Mouse (Mus musculus) heart, embryonic 12.5 days (tissue): ENCODE results near the gene Myo9b. TPM values are rescaled to one million over a fixed set of nuclear protein-coding genes. Genes with fewer than 3 reads are reported as not detected.

Experiments used
- ATAC-seq: fragments of 200-750 bp; cut with Nextera tagmentation; 2 replicates; pipeline ENCODE4 v1.8.0; 2017; ENCODE audit warnings: moderate TSS enrichment, moderate library complexity; ENCODE audit not compliant: insufficient number of reproducible peaks, low FRiP score
- H3K27ac ChIP-seq: fragments of 300-500 bp; sonication (generic); 2 replicates; pipeline ENCODE4 v1.5.1; 2016; ENCODE audit warnings: mild to moderate bottlenecking, moderate library complexity; ENCODE audit not compliant: poor library complexity, severe bottlenecking
- H3K27me3 ChIP-seq: fragments of 300-500 bp; sonication (generic); replicated peaks from 2 replicates; pipeline ENCODE4 v1.6.1; 2016; ENCODE audit warnings: mild to moderate bottlenecking, moderate library complexity
- H3K36me3 ChIP-seq: fragments of 300-500 bp; sonication (generic); 2 replicates; pipeline ENCODE4 v1.6.1; 2016; ENCODE audit warnings: mild to moderate bottlenecking, moderate library complexity
- H3K4me1 ChIP-seq: fragments of 300-500 bp; sonication (generic); replicated peaks from 2 replicates; pipeline ENCODE4 v1.6.1; 2016; ENCODE audit warnings: mild to moderate bottlenecking
- H3K4me2 ChIP-seq: fragments of 300-500 bp; sonication (generic); 2 replicates; pipeline ENCODE4 v1.6.1; 2016; ENCODE audit warnings: mild to moderate bottlenecking, moderate library complexity
- H3K4me3 ChIP-seq: fragments of 300-500 bp; sonication (generic); 2 replicates; pipeline ENCODE4 v1.5.1; 2016; ENCODE audit warnings: mild to moderate bottlenecking
- H3K9ac ChIP-seq: fragments of 300-500 bp; sonication (generic); 2 replicates; pipeline ENCODE4 v1.6.1; 2016; ENCODE audit warnings: mild to moderate bottlenecking, moderate library complexity
- H3K9me3 ChIP-seq: fragments of 300-500 bp; sonication (generic); replicated peaks from 2 replicates; pipeline ENCODE4 v1.6.1; 2016; ENCODE audit warnings: mild to moderate bottlenecking, moderate library complexity
- WGBS: fragments of 180-500 bp; shearing (Covaris S2); methylation state at CpG from one replicate; pipeline ENCODE4 v1.1.7; 2016; 5-methylcytosine and 5-hydroxymethylcytosine counted together
- polyA plus RNA-seq: library from polyadenylated mRNA; unstranded; fragments of >200 nt; fragmentation: Nextera tagmentation; extraction: Ambion mirVana; gene quantifications from 2 replicates; pipeline ENCODE4 v1.2.1, GENCODE M21; 2016

The Myo9b gene
- polyA plus RNA-seq, 1 experiment from 2014 or later = 28.1 TPM

GRCm38 (mm10) chr8:71366771-71367528, 94.4 kb downstream of the Myo9b start, which contains the start of gene Use1:
Use1 (plus strand) TSS chr8:71366848.
- H3K4me1 ChIP-seq = peaks cover 30% of the 10 kb centered on the region
- H3K9me3 ChIP-seq = no peaks in the 10 kb centered on the region
- peak within 1 kb of the TSS; percentile 90 for H3K27ac ChIP-seq
- peak within 1 kb of the TSS; percentile 81 for H3K4me2 ChIP-seq
- WGBS = under 1% methylated on average over 56 of the region's 56 CpGs
- ATAC-seq = peak; percentile 86
- H3K4me3 ChIP-seq = peak within 1 kb of the TSS; percentile 72
- H3K36me3 ChIP-seq = peaks cover 13% of the 10 kb centered on the region
- H3K9ac ChIP-seq = peak within 1 kb of the TSS; percentile 78
- no peaks in the 10 kb centered on the region for H3K27me3 ChIP-seq

DNA sequence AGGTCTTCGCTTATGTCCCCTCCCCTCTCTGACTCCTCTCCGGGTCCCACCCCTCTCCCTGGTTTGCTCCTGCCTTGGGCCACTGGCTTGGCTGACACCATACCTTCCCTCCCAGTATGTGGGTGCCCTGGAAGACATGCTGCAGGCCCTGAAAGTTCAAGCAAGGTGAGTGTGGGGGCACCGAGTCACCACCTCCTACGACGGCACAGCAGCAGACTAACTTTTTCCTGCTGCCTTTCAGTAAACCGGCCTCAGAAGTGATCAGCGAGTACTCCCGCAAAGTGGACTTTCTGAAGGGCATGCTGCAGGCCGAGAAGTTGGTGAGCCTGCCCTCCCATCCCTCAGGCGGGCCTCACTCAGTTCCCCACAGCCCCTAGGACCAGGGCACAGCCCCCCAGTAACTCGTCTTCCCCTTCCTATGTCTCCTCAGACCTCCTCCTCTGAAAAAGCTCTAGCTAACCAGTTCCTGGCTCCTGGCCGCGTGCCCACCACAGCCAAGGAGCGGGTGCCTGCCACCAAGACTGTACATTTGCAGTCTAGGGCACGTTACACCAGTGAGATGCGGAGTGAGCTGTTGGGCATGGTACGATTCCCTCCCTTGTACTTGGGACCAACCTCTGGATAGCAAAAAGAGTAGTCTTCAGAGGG, 95.1 kb downstream of the Myo9b start:
- 44% methylated on average over 17 of the region's 17 CpGs for WGBS
- Histone ChIP-seq H3K4me2 (peak overlapping the region; percentile 81), H3K36me3 (peaks cover 15% of the 10 kb centered on the region), H3K4me3 (peak overlapping the region; percentile 72), H3K27me3 (no peaks in the 10 kb centered on the region), H3K9ac (peak overlapping the region; percentile 78), H3K27ac (peak overlapping the region; percentile 90), H3K9me3 (no peaks in the 10 kb centered on the region), H3K4me1 (peaks cover 30% of the 10 kb centered on the region)
- no peak for ATAC-seq

- Histone ChIP-seq H3K36me3 (peaks cover 22% of the 10 kb centered on the region), H3K4me1 (peaks cover 30% of the 10 kb centered on the region), H3K4me2 (peak overlapping the region; percentile 81), H3K27ac (no peak overlapping the region), H3K4me3 (peak overlapping the region; percentile 72; the same call in 1 of the 2 replicates), H3K9ac (0 out of 2 replicates have a peak overlapping the region, but pooled peaks have one; percentile 78), H3K27me3 (no peaks in the 10 kb centered on the region), H3K9me3 (no peaks in the 10 kb centered on the region)
- no peak for ATAC-seq
These were observed 95.9 kb downstream of the Myo9b start for GRCm38 (mm10) chr8:71368366-71368765.

GRCm38 (mm10) chr8:71369040-71369718, 96.7 kb downstream of the Myo9b start:
- WGBS = 93% methylated on average over 10 of the region's 10 CpGs

GRCm38 (mm10) chr8:71370711-71371235, 98.3 kb downstream of the Myo9b start:
- WGBS = 21% methylated on average over 5 of the region's 5 CpGs
- H3K9me3 ChIP-seq = no peaks in the 10 kb centered on the region
- peak overlapping the region; percentile 62 for H3K4me2 ChIP-seq
- ATAC-seq = no peak
- peaks cover 45% of the 10 kb centered on the region for H3K36me3 ChIP-seq
- H3K27me3 ChIP-seq = no peaks in the 10 kb centered on the region
- H3K9ac ChIP-seq = peak overlapping the region; percentile 34; the same call in 1 of the 2 replicates
- H3K27ac ChIP-seq = no peak overlapping the region
- H3K4me3 ChIP-seq = peak overlapping the region; percentile 64
- peaks cover 45% of the 10 kb centered on the region for H3K4me1 ChIP-seq

More at GRCm38 (mm10) chr8:71369040-71369718, 96.7 kb downstream of the Myo9b start:
- no peaks in the 10 kb centered on the region for H3K27me3 ChIP-seq
- H3K4me1 ChIP-seq = peaks cover 30% of the 10 kb centered on the region
- H3K27ac ChIP-seq = peak overlapping the region; percentile 45; the same call in 1 of the 2 replicates
- no peak for ATAC-seq
- no peak overlapping the region for H3K4me2 ChIP-seq
- no peak overlapping the region for H3K4me3 ChIP-seq
- peaks cover 29% of the 10 kb centered on the region for H3K36me3 ChIP-seq
- no peak overlapping the region for H3K9ac ChIP-seq
- no peaks in the 10 kb centered on the region for H3K9me3 ChIP-seq

DNA sequence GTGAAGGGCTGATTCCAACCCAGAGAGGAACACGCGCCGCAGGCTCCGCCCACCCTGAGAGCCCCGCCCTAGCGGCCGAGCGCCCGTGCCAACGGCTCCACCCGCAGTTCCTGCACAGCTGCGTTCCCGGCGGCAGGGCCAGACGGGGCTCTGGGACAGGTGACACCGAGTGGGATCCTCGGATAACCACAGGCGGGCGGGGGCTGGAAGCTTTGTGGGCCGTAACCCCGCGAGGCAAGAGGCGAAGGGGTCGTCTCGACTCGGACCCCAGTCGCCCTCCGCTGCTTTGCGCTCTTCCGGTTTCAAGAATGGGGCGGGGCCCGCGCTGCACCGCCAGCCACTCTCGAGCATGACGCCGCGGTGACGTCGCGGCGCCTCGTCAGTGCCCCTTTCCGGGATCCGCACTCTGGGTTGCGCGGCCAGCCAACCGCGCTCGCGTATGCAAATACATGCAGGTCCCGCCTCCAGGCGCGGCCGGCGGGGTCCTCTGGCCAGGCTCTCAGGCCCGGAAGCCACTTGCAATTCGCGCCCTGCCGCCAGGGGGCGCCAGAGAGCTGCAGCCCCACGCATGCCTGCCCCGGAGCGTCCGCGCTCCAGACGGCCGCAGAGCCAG, 98.8 kb downstream of the Myo9b start, which contains the start of gene Ocel1:
TSS of gene Ocel1 (plus strand) at position 63 of the 613 bp plus-strand sequence.
- H3K9me3 ChIP-seq = no peaks in the 10 kb centered on the region
- peak within 1 kb of the TSS; percentile 59 for H3K27ac ChIP-seq
- no peaks in the 10 kb centered on the region for H3K27me3 ChIP-seq
- H3K4me2 ChIP-seq = peak within 1 kb of the TSS; percentile 62
- H3K4me1 ChIP-seq = peaks cover 46% of the 10 kb centered on the region
- peak within 1 kb of the TSS; percentile 59 for H3K9ac ChIP-seq
- ATAC-seq = peak; percentile 91
- under 1% methylated on average over 68 of the region's 68 CpGs for WGBS
- H3K4me3 ChIP-seq = peak within 1 kb of the TSS; percentile 64
- H3K36me3 ChIP-seq = peaks cover 48% of the 10 kb centered on the region

DNA sequence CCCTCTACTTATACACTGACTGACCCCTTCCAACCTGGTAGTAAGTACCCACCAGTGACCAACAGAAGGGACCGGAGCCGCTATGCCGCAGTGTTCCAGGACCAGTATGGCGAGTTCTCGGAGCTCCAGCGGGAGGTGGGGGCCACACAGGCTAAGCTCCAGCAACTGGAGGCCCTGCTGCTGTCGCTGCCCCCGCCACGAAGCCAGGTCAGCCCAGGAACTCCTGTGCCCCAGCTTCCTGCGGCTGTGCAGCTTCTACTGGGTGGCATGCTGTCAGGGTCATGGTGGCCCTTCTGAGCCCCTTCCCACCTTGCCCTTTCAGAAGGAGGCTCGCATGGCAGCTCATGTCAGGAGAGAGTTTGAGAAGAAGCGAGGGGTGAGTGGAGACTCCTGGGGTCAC, 99.9 kb downstream of the Myo9b start:
- Histone ChIP-seq H3K4me1 (peaks cover 53% of the 10 kb centered on the region), H3K27me3 (no peaks in the 10 kb centered on the region), H3K4me3 (no peak overlapping the region), H3K36me3 (peaks cover 53% of the 10 kb centered on the region), H3K9me3 (no peaks in the 10 kb centered on the region), H3K27ac (no peak overlapping the region), H3K9ac (no peak overlapping the region), H3K4me2 (no peak overlapping the region)
- WGBS = 88% methylated on average over 12 of the region's 12 CpGs
- no peak for ATAC-seq

- Histone ChIP-seq H3K4me1 (peaks cover 48% of the 10 kb centered on the region), H3K4me2 (no peak overlapping the region), H3K9ac (no peak overlapping the region), H3K27ac (no peak overlapping the region), H3K4me3 (no peak overlapping the region), H3K27me3 (no peaks in the 10 kb centered on the region), H3K36me3 (peaks cover 59% of the 10 kb centered on the region), H3K9me3 (no peaks in the 10 kb centered on the region)
- no peak for ATAC-seq
- WGBS = 87% methylated on average over 3 of the region's 3 CpGs
These were observed 100.5 kb downstream of the Myo9b start for GRCm38 (mm10) chr8:71373000-71373399.

- Histone ChIP-seq H3K36me3 (peaks cover 59% of the 10 kb centered on the region), H3K4me2 (no peak overlapping the region), H3K27me3 (no peaks in the 10 kb centered on the region), H3K4me3 (no peak overlapping the region), H3K9ac (no peak overlapping the region), H3K27ac (no peak overlapping the region), H3K9me3 (no peaks in the 10 kb centered on the region), H3K4me1 (peaks cover 53% of the 10 kb centered on the region)
- WGBS = 76% methylated on average over 17 of the region's 17 CpGs
- no peak for ATAC-seq
These were observed 102.2 kb downstream of the Myo9b start for GRCm38 (mm10) chr8:71374616-71375206.
